Mouse (Mus musculus): Measurements from ENCODE around the gene Slc12a6.
A peak's percentile ranks its signal among the peaks of the same experiment; 100 is the strongest.
"Not testable (repeated sequence)": the region's sequence is repeated elsewhere in the genome, so short reads cannot be mapped to it uniquely, and the experiment has no call there.

The Slc12a6 gene

DNA sequence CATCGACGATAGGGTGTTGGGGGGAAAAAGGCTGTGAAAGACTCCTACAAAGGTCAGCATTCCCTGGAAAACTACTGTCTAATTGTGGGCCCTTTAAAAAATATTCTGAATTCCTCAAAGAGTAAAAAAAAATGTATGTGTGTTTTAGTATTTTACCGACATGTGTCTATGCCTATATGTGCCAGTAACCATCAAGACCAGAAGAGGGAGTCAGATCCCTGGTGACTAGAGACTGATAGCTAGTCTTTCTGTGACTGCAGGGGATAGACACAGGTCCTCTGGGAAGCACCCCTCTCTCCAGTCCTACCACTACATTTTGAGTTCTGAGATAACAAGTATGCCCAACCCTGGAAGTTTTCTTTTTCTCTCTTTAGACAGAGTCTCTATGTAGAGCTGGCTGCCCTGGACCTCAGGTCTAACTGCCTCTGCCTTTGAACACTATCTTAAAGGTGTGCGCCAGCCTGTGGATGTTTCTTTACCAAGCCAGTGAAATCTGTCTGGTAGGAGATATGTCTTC is 2.8 kb upstream of the Slc12a6 start:
- DNase-seq (ENCODE audit: low read depth, low spot score), result peak; percentile 62

DNA sequence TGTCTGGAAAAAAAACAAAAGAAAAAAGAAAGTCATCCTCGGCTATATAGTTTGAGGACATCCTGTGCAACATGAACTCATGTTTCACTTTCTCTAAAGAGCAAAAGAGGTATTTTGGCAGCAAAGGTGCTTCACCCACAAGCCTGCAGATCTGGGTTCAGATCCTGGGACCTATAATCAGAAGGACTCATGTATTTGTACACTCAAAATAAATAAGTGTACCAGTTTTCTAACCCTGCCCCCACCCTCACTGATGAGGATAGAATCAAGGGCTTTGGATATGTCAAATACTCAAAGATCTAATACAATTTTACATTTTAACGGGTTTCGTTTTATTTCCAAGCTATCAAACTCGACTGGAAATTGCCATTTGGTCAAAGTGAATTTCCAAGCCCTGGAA is 1.3 kb upstream of the Slc12a6 start:
- DNase-seq (ENCODE audit: low read depth, low spot score), result no peak

DNA sequence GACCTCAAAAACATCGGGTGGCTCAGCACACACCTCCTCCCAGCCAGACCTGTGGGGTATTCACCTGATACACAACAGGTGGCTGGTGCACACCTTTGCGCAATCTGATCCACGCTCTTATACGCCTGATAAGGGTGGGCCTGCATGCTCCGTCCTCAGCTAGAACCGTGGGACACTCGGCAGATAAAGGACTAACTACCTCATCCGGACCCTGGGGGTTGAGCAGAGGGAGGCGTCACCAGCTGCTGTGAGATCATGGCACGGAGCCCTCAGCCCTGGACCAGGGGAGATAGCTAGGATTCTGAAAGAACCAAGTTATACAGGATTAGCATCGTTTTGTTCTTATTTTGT is 592 bp downstream of the Slc12a6 start, which contains the start of gene Gm21985:
Gm21985 (plus strand) TSS at position 73 of the 351 bp plus-strand sequence.
- DNase-seq (ENCODE audit: low read depth, low spot score), result peak; percentile 58

DNA sequence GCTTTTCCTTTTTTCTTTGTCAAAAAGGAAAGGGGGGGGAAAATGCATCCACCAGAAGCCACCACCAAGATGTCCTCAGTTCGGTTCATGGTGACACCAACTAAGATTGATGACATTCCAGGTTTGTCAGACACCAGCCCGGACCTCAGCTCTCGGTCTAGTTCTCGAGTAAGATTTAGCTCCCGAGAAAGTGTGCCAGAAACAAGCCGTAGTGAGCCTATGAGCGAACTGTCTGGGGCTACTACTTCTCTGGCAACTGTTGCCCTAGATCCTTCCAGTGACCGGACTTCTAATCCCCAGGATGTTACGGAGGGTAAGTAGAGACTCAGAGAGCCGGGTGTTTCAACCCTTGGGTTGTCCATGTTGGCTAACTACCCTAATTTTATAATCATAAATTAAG is 1.2 kb downstream of the Slc12a6 start:
- no peak for DNase-seq (ENCODE audit: low read depth, low spot score)

DNA sequence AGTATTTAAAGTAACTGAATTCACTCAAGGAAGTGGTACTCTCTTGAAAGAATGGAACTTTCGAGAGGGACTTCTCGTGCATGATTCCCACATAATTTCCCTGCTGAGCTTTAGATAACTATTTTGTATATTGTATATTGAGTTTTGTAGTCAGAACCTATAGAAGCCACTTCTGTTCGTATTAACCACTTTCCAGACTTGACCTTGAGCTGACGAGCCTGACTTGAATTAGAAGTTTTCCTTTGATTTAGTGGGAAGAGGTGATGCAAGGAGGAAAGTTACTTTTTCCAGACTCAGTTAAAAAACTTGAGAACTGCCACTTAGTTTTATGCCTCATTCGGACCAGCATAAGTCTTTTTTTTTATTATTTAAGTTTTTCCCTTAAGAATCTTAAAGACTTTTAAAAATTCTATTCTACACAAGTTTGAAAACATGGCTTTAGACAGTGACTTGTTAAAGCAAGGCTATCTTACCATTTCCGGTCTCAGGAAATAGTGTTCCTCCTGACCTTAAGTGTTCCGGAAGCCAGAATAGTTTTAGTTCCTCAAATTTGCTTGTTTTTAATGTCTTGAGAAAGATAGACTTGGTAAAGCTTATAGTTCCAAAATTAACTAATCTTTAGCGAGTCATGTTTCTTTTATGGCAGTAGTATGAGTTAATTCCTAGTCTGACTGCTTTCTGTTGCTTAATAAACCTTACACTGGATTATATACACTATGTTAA is 2.1 kb downstream of the Slc12a6 start:
- DNase-seq (ENCODE audit: low read depth, low spot score), result no peak

DNA sequence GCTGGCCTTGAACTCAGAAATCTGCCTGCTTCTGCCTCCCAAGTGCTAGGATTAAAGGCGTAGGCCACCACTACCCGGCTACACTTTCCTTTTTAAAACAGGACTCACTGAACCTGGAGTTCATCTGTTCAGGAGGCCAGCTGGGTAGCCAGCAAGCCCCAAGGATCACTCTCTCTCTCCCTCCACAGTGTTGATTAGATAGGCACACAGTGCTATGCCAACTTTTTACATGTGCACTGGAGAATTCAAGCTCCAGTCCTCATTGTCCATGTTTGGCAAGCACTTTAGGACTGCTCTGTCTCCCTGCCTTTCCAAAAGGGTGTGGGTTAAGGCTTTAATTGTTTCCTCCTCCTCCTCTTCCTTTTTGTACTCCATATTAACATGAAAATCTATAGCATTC is 4.4 kb downstream of the Slc12a6 start:
- no peak for DNase-seq (ENCODE audit: low read depth, low spot score)

DNA sequence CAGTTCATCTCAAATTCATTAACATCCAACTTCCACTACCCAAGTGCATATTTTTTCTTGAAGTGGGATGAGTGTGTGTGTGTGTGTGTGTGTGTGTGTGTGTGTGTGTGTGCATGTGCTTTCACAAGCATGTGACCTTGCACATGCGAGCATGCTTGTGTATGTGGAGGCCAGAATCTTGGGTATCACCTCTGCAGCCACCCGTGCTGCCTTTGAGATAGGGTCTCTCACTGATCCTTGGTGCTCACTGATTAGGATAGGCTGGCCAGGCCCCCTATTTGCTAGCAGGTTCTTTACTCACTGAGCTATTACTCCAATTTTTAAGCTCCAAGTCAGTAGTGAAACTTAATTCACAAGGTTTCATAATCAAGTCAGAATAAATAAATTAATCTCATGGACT is 7.3 kb downstream of the Slc12a6 start:
- no peak for DNase-seq (ENCODE audit: low read depth, low spot score)

DNA sequence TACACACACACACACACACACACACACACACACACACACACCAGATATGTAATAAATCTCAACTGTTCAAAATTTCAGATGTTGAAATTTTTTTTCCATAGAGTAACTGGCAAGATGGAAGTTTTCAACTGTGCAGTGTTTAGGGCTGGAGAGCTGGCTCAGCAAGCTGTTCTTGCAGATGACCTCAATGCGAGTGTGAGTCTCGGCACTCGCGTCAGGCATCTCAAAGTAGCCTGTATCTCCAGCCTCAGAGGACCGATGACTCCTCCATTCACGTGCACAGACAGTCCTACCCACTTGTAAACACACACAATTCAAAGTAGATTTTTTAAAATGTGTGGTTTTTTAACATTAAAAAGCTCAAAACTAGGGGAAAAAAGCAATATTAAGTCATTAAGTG is 7.8 kb downstream of the Slc12a6 start:
- DNase-seq (ENCODE audit: low read depth, low spot score), result no peak

DNA sequence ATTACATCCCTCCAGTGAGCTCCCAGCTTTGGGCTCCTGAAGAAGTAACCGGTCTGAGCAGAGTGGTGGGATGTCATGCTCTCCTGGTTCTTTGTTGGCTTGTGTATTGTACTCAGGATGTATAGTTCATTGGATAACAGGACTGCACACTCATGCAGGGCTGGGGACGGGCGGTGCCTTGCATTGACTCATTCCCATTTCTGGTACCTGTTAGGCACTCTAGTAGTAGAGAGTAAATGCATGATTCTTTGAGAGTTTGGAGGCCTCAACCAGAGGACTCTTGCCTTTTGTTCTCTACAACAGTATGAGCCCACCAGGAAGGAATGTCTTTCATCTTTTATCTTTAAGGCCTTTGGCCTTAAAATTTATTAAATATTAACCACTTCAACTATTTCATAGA is 11.2 kb downstream of the Slc12a6 start:
- no peak for DNase-seq (ENCODE audit: low read depth, low spot score)

DNA sequence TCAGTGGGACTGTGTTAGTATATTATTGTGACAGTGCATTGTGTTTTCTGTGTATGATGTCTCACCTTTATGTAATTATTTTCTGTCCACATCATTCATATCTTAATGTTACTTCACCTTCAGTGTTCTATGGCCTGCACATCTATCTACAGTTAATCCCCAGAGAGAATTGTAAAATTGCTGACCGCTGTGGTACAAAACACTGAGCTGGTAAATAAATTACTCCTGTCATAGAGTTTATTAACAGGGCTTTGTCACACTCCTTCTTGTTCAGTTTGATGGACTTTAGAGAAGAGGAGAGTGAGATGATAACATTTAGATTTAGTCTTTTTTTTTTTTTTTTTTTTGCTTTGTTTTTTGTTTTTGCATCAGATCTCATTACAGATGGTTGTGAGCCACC is 17.2 kb downstream of the Slc12a6 start:
- DNase-seq (ENCODE audit: low read depth, low spot score), result no peak

DNA sequence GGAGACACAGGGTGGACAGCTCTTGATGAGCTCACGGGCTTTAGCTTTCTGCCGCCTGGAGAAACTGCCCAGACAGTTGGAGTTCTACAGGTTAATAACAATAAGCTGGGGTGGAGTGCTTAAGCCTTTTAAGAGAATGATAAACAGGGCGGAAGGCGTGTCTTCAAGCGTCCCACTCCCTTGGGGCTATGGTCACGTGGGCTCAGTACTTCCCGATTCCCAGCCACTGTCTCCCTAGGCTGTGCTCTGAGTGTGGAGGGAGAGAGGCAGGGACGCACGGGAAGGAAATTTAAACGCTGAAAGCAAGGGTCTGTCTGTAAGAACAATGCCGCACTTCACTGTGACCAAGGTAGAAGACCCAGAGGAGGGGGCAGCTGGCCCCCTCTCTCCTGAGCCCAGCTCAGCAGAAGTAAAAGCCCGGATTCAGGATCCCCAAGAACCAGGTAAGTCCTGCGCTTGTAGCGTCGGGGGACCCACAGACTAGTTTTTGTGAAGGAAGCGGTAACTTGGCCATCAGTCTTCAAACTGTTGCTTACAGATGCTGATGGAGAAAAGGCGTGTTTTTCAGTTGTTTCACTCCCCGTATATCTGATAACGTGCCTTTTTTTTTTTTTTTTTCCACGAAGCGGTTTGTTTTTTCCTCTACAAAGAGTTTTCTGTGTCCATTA is 18.9 kb downstream of the Slc12a6 start:
- DNase-seq (ENCODE audit: low read depth, low spot score), result peak; percentile 93

DNA sequence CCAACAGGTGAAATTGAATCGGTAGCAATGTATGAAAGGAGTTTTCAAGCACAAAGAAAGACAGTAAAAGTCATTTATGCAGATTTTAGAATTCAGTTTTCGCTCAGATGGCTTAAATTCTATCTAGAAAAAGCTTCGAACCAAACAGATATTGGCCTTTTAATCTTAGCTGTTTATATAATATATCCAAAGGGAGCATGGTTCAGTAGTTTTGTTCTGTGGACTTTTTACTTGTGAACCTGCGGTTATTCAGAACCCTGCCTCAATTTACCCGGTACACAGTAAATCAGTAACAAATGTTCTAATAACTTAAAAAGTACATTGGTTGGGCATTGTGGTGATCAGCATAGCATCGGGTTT is 19.4 kb downstream of the Slc12a6 start:
- no peak for DNase-seq (ENCODE audit: low read depth, low spot score)

DNA sequence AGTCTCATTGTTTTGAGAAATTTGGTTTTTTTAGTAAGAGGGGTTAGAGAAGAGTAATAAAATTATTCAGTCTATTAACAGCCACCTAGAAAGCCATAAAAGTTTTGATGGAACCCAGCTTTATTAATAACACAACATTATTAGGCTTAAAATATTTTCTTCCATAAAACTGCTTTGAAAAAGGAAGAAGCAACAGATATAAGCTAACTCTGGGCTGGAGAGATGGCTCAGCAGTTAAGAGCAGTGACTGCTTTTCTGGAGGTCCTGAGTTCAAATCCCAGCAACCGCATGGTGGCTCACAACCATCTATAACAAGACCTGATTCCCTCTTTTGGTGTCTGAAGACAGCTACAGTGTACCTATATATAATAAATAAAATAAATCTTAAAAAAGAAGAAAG is 20.4 kb downstream of the Slc12a6 start:
- not testable (repeated sequence) for DNase-seq (ENCODE audit: low read depth, low spot score)

DNA sequence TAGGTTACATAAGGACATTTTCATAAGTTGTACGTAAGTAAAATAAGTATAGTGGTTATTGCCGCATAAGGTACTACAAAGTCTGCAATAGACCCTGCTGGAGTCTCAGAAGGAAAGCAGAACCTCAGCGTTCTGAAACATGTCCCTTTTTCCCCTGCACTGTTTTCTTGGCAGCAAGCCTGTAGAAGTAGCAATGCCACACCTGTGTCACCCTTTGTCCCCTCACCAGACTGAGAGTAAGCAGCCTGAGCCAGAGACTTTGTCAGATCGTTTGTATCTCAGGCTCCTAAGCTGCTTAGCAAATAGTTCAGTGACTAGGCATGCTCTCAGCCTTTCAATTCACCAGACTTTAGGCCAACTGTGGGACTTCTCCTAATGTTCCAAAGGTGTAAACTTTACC is 21.4 kb downstream of the Slc12a6 start:
- DNase-seq (ENCODE audit: low read depth, low spot score), result no peak

DNA sequence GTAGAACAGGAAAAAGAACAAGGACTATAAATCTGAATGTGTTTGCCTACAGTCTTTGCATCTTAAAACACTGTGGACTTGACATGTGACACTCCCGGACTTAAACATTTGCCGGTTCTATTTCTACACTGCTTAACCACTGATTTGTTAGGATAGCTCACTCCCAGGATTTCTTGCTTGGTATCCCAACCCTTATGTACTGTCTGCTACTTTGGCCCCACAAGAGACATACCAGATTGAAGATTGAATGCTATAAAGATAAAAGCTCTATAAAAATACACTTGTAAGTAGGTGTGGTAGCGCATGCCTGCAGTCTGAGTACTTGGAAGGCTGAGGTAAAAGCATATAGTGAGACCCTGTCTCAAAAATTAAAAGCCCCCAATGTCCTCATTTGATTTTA is 23.9 kb downstream of the Slc12a6 start:
- DNase-seq (ENCODE audit: low read depth, low spot score), result no peak

DNA sequence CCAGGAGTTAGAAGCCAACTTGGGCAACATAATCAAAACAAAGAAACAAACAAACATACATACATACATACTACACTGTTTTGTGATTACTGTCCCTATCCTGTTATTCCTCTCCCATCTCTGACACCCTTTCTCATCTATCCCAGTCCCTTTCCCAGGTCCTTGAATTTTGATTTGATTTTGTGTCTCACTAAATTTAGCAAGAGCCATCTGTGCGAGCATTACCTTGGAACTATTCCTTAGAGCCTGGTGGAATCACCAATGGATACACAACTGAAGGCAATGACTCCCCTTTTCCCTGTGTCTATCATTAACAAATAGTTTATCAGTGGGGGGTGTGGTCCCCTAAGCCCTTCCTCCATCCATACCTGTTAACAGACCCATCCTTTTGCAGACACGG is 27.2 kb downstream of the Slc12a6 start:
- DNase-seq (ENCODE audit: low read depth, low spot score), result no peak

DNA sequence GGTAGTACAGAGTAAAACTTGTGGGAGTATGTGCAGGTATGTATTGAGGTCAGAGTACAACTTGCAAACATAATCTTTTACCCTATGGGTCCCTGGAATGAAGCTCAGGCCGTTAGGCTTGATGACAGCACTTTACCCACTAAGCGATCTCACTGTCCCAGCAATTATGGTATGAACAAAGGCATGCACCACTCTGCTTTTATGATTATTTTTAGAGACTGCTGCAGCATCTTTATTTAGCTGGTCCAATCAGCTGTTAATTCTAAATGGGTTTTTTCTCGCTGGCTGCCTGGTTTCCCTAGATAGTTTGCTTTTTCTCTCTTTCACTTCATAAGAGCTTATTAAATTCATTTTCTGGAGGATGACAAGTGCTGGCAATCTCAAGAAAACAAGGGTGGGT is 30.6 kb downstream of the Slc12a6 start:
- DNase-seq (ENCODE audit: low read depth, low spot score), result no peak

DNA sequence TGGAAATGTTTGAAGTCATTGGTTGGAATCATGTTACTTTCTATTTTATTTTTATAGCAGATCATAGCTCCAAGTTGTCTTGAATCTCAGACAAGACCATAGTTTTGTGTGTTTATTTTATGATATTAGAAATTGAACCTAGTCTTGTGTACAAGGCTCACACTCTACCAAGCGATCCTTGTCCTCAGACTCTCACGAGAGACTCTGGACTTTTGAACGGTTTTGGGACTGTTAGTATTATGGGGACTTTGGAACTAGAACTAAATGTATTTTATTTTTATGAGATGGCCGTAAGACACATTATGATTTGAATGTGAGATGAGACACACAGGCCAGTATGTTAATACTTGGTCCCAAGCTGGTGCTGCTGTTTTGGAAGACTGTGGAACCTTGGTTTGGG is 32.6 kb downstream of the Slc12a6 start:
- DNase-seq (ENCODE audit: low read depth, low spot score), result no peak

DNA sequence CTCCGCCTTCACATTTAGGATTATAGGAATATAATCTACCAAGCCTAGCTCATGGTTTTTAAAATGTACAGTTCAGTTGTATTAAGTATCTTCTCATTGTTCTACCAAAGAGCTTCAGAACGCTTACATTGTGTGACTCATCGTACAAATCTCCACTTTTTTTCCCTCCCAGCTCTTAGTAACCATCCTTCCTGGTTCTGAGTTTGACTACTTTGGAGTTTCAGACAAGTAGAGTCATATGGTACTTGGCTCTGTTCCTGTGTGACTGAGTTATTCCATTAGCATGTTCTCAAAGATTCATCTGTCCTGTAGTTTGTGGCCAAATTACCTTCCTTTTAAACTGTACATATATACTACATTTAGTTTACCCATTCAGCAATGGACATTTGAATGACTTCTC is 43.0 kb downstream of the Slc12a6 start:
- DNase-seq (ENCODE audit: low read depth, low spot score), result no peak

DNA sequence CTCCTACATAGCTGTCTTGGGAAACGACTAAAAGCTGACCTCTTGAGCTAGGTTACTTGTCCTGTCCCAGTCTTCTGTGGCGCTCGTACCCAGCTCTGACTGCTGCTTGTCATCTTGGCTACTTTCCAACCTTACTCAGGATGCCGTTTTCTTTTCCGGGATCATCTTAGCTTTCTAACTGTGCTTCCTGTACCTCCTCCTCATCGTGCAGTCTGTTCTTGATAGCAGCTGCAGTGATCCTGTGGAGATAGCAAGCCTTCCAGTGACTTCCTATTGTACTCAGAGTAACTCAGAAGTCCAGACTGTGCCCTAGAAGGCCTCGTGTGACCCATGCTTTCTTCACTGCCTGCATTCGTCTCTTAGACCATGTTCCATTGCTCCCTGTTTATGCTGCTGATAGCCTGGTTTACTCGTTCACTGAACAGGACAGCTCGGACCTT is 43.6 kb downstream of the Slc12a6 start:
- DNase-seq (ENCODE audit: low read depth, low spot score), result no peak

DNA sequence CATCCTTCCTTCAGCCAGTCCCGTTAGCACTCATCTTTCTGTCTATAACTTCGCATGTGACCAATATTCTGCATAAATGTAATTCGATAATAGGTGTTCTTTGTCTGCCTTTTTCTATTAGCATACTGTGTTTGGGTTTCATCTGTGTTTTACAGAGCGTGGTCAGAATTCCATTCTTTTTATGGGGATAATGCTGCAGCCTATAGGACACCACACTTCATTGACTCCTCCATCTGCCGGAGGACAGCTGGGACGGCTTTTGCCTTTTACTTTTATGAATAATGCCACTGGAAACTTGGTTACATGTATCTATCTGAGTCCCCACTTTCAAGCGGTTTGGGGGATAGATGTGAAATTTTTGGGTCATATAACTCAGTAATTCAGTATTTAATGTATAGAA is 50.0 kb downstream of the Slc12a6 start:
- no peak for DNase-seq (ENCODE audit: low read depth, low spot score)

DNA sequence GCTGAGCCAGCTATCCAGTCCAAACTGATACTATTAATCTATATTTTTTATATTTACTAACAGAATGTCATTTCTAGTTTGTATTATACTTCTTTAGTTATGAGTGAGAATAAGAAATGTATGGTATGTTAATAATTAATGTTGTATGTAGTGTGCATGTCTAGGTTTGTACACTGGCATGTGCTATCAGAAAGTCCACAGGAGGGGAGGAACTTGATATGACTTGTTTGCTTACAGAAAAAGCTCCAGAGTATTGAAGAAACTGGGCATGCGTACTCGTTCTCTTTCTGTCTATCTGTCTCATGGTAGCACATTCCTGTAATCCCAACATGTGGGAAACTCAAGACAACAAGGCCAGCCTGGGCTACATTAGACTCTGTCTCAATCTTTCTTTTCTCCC is 52.6 kb downstream of the Slc12a6 start:
- no peak for DNase-seq (ENCODE audit: low read depth, low spot score)

DNA sequence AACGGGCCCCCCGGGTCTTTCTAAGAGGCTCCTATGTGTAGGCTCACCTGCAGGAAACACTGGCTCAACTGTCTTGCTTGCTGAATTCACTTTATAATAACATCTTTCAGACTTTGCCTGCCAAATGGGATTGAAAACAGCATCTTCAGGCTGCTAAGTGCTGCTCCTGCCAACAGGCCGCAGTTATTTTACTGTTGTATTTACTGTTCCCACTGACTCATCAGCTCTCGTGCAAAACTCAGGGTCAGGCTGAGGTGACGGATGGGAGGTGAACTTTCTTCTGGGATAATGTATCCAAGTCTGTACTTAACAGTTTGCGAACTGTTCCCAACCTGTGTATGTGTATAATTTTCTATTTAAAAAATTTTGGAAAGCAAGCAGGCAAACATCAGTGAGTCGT is 53.3 kb downstream of the Slc12a6 start:
- no peak for DNase-seq (ENCODE audit: low read depth, low spot score)
